Mouse (Mus musculus) intestine, embryonic 16.5 days (tissue): Measurements from ENCODE around the gene Atn1. TPM values are rescaled to one million over a fixed set of nuclear protein-coding genes. Genes with fewer than 3 reads are reported as not detected.

Source experiments
- ATAC-seq: fragments of 200-750 bp; cut with Nextera tagmentation; 2 replicates; pipeline ENCODE4 v1.8.0; 2017; ENCODE audit warnings: moderate TSS enrichment, moderate library complexity
- H3K27ac ChIP-seq: fragments of 300-500 bp; sonication (generic); 2 replicates; pipeline ENCODE4 v1.5.1; 2014; ENCODE audit warnings: mild to moderate bottlenecking, low read length
- H3K27me3 ChIP-seq: fragments of 300-500 bp; sonication (generic); replicated peaks from 2 replicates; pipeline ENCODE4 v1.6.1; 2014; ENCODE audit warnings: low read length, control low read depth, mixed read lengths; ENCODE audit not compliant: control insufficient read depth, insufficient read depth
- H3K36me3 ChIP-seq: fragments of 300-500 bp; sonication (generic); 2 replicates; pipeline ENCODE4 v1.6.1; 2014; ENCODE audit warnings: low read length, control low read depth; ENCODE audit not compliant: control insufficient read depth, insufficient read depth
- H3K4me1 ChIP-seq: fragments of 300-500 bp; sonication (generic); 2 replicates; pipeline ENCODE4 v1.6.1; 2014; ENCODE audit warnings: low read length, control low read depth, mixed read lengths; ENCODE audit not compliant: control insufficient read depth, insufficient read depth
- H3K4me2 ChIP-seq: fragments of 300-500 bp; sonication (generic); 2 replicates; pipeline ENCODE4 v1.6.1; 2014; ENCODE audit warnings: low read depth, low read length, control low read depth
- H3K4me3 ChIP-seq: fragments of 300-500 bp; sonication (generic); 2 replicates; pipeline ENCODE4 v1.5.1; 2014; ENCODE audit warnings: mild to moderate bottlenecking, low read length
- H3K9ac ChIP-seq: fragments of 300-500 bp; sonication (generic); 2 replicates; pipeline ENCODE4 v1.6.1; 2014; ENCODE audit warnings: low read depth, low read length
- H3K9me3 ChIP-seq: fragments of 300-500 bp; sonication (generic); 2 replicates; pipeline ENCODE4 v1.6.1; 2016; ENCODE audit warnings: low read length, control low read depth; ENCODE audit not compliant: control insufficient read depth
- WGBS: fragments of 180-500 bp; shearing (Covaris S2); extraction: QIAGEN DNeasy Blood & Tissue Kit; methylation state at CpG from one replicate; pipeline ENCODE4 v1.1.7; 2014; 5-methylcytosine and 5-hydroxymethylcytosine counted together
- polyA plus RNA-seq: library from polyadenylated mRNA; unstranded; fragments of >200 nt; fragmentation: Nextera tagmentation; extraction: Ambion mirVana; gene quantifications from 2 replicates; pipeline ENCODE4 v1.2.1, GENCODE M21; 2015

The Atn1 gene
- polyA plus RNA-seq, 1 experiment from 2014 or later, result 8.3 TPM

GRCm38 (mm10) chr6:124738511-124739023 lies 17.8 kb downstream of the Atn1 start, which contains the start of gene Ptpn6:
Gene Ptpn6, minus strand, starts transcription at chr6:124738714.
- peak; percentile 88 for ATAC-seq
- Histone ChIP-seq H3K27ac (peak within 1 kb of the TSS; percentile 99), H3K9ac (peak within 1 kb of the TSS; percentile 55), H3K9me3 (no peaks in the 10 kb centered on the region), H3K27me3 (no peaks in the 10 kb centered on the region), H3K4me3 (peak within 1 kb of the TSS; percentile 32), H3K4me2 (peak within 1 kb of the TSS; percentile 49), H3K4me1 (peaks cover 20% of the 10 kb centered on the region), H3K36me3 (peaks cover 8% of the 10 kb centered on the region; the same call in 1 of the 2 replicates)
- WGBS, result 16% methylated on average over 15 of the region's 15 CpGs

DNA sequence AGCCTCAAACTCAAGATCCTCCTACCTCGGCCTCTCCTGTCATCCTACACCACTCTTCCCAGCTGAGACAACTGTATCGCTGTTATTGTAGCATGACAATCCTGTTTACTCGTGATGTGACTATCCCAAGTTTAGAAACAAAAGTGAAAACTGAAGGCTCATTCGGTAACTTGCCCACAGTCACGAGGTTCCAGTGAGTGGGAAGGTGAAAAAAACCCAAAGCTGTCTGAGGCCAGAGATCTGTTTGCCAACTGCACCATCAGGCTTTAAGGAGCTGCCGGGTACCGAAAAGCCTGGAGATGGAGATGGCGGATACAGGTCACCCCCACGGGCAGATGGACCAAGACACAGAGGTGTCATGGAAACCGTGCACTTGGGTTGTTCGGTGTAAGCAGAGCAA lies 19.3 kb downstream of the Atn1 start:
- no peak overlapping the region for H3K4me2 ChIP-seq
- H3K27ac ChIP-seq, result no peak overlapping the region
- WGBS, result 90% methylated on average over 11 of the region's 11 CpGs
- ATAC-seq, result no peak
- no peaks in the 10 kb centered on the region for H3K36me3 ChIP-seq
- H3K27me3 ChIP-seq, result no peaks in the 10 kb centered on the region
- H3K9me3 ChIP-seq, result no peaks in the 10 kb centered on the region
- H3K4me3 ChIP-seq, result no peak overlapping the region
- H3K4me1 ChIP-seq, result peaks cover 25% of the 10 kb centered on the region
- no peak overlapping the region for H3K9ac ChIP-seq

DNA sequence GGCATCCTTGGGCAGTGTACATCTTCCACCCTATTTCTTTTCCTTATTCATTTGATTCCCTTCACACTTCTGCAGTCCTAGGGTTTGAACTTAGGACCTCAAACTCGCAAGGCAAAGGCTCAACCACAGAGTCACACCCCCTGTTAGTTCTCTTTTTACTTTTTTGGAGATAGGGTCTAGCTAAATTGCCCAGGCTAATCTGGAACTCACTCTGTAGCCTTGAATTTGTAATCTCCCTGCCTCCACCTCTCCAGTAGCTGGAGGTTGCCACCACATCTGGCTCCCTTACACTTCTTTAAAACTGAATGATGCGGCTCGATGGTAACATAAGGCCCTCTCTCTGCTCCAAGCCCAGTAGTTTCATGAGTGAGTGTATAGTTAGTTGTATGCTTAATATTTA lies 21.9 kb downstream of the Atn1 start:
- no peaks in the 10 kb centered on the region for H3K36me3 ChIP-seq

GRCm38 (mm10) chr6:124732476-124733370 lies 23.6 kb downstream of the Atn1 start:
- H3K27ac ChIP-seq, result no peak overlapping the region; the same call in 1 of the 2 replicates
- H3K4me2 ChIP-seq, result no peak overlapping the region
- H3K4me1 ChIP-seq, result peaks cover 11% of the 10 kb centered on the region
- 56% methylated on average over 19 of the region's 19 CpGs for WGBS
- H3K36me3 ChIP-seq, result no peaks in the 10 kb centered on the region
- peak overlapping the region; percentile 29 for H3K9ac ChIP-seq
- H3K4me3 ChIP-seq, result 0 out of 2 replicates have a peak overlapping the region, but pooled peaks have one; percentile 19
- H3K27me3 ChIP-seq, result no peaks in the 10 kb centered on the region
- ATAC-seq, result peak; percentile 31
- no peaks in the 10 kb centered on the region for H3K9me3 ChIP-seq

More for the DNA sequence above, 21.9 kb downstream of the Atn1 start:
- Histone ChIP-seq H3K9ac (no peak overlapping the region), H3K9me3 (no peaks in the 10 kb centered on the region), H3K27ac (no peak overlapping the region), H3K4me1 (peaks cover 12% of the 10 kb centered on the region), H3K27me3 (no peaks in the 10 kb centered on the region), H3K4me3 (no peak overlapping the region), H3K4me2 (no peak overlapping the region)
- no peak for ATAC-seq
- WGBS, result 88% methylated on average over 3 of the region's 3 CpGs

DNA sequence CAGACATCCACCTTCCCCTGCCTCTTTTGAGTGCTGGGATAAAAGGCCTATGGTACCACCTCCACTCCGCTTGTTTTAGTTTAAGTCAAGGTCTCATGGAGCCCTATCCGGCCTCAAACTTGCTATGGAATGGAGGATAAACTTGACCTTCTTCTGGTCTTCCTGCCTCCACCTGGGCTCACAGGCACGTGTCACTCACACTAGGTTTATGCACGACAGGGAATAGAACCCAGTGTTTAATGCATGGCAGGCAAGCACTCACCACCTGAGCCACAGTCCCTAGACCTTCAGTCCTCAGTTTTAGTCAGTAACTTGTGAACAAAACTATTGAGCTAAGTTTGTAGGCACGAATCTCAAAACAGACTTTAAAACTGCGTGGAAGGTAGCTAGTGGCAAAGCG lies 25.3 kb downstream of the Atn1 start:
- Histone ChIP-seq H3K36me3 (no peaks in the 10 kb centered on the region), H3K27ac (no peak overlapping the region)

DNA sequence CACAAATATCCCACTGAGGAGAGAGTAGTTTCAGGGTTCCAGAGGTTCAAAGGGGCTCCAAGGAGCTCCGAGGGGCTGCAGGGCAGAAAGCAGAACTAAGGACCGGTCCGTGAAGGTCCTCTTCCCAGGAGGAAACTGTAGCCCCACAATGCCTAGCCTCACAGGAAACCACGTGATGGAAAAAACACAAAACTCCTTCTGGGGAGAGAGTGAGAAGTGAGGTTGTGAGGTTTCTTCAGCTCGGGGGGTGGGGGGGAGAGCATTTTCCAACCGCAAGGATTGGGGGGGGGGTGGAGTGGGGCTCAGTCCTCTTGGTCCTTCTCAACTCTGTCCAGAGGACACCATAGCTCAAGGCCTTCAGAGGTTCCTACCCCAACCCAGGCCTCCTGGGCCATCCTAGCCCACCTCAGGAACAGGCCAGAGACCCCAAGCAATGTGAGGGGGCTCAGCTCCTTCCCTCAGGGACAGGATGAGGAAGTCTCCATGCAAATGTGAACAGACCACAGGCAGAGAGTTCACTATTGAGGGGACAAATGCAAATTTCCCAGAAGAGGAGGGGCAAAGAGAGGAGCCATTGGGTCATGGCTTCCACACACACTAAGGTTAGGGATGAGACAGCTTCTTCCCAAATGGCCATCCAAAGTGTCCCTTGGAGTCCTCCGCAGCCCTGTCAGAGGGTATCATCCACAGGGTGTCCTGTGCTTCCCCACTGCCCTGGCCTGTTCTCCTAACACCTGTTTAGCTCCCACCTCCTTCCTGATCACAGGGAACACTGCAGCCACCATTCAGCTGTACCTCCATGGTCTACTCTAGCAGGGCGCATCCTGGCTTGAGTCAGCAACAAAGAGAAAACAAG lies 26.2 kb downstream of the Atn1 start:
- H3K9me3 ChIP-seq, result no peaks in the 10 kb centered on the region
- H3K27ac ChIP-seq, result no peak overlapping the region
- H3K9ac ChIP-seq, result no peak overlapping the region
- no peaks in the 10 kb centered on the region for H3K36me3 ChIP-seq
- no peak overlapping the region for H3K4me3 ChIP-seq
- no peak overlapping the region for H3K4me2 ChIP-seq
- no peaks in the 10 kb centered on the region for H3K27me3 ChIP-seq
- peaks cover 13% of the 10 kb centered on the region for H3K4me1 ChIP-seq
- ATAC-seq, result no peak
- WGBS, result 78% methylated on average over 8 of the region's 8 CpGs

More for the DNA sequence above, 25.3 kb downstream of the Atn1 start:
- no peaks in the 10 kb centered on the region for H3K9me3 ChIP-seq
- peaks cover 13% of the 10 kb centered on the region for H3K4me1 ChIP-seq
- no peaks in the 10 kb centered on the region for H3K27me3 ChIP-seq
- no peak overlapping the region for H3K4me2 ChIP-seq
- WGBS, result 88% methylated on average over 7 of the region's 7 CpGs
- no peak overlapping the region for H3K4me3 ChIP-seq
- no peak overlapping the region for H3K9ac ChIP-seq
- ATAC-seq, result no peak

GRCm38 (mm10) chr6:124728621-124729020 lies 27.7 kb downstream of the Atn1 start:
- Histone ChIP-seq H3K4me3 (no peak overlapping the region), H3K9me3 (no peaks in the 10 kb centered on the region), H3K4me1 (peaks cover 13% of the 10 kb centered on the region), H3K9ac (no peak overlapping the region), H3K36me3 (no peaks in the 10 kb centered on the region), H3K4me2 (no peak overlapping the region), H3K27ac (no peak overlapping the region), H3K27me3 (no peaks in the 10 kb centered on the region)
- 87% methylated on average over 10 of the region's 10 CpGs for WGBS
- no peak for ATAC-seq

DNA sequence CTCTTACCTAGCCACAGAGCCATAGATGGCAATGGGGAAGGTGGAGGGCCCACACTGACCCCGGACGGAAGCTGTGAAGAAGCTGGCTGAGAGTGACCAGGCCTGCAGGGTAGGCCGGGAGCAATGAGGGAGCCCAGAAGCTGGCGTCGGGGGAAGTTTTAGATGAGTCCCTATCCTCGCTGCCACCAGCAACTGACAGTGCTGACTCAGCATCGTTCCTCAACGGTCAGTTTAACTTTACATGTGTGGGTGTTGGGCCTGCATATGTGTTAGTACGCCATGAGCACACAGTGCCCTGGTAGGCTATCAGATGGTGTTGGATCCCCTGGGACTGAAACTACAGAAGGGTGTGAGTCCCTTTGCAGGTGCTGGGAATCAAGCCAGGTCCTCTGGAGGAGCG lies 31.9 kb downstream of the Atn1 start:
- Histone ChIP-seq H3K4me3 (no peak overlapping the region), H3K4me2 (no peak overlapping the region), H3K27me3 (no peaks in the 10 kb centered on the region), H3K4me1 (peaks cover 10% of the 10 kb centered on the region; the same call in 1 of the 2 replicates), H3K36me3 (no peaks in the 10 kb centered on the region), H3K27ac (no peak overlapping the region), H3K9me3 (no peaks in the 10 kb centered on the region), H3K9ac (no peak overlapping the region)
- 90% methylated on average over 10 of the region's 10 CpGs for WGBS
- no peak for ATAC-seq

DNA sequence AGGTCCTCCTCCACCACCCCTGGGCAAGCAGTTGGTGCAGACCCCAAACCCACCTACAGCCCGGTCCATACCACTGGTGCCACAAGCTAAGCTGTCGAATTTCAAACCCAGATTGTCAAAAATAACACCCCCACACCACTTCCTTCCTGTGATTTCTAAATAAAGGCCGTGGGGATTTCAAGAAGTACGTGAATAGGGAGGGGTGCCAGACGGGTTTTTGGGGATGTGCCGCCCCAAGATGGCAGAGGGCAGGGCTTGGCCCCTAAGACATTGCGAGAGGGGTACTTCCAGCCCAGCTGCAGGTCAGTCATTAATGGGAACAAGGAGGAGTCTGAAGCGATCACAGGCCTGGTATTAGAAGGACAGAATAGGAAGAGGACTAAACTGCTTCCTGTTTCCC lies 32.8 kb downstream of the Atn1 start:
- WGBS, result 76% methylated on average over 8 of the region's 8 CpGs
- peaks cover 10% of the 10 kb centered on the region; the same call in 1 of the 2 replicates for H3K4me1 ChIP-seq
- no peak overlapping the region for H3K4me3 ChIP-seq
- no peaks in the 10 kb centered on the region for H3K27me3 ChIP-seq
- no peaks in the 10 kb centered on the region for H3K36me3 ChIP-seq
- no peak overlapping the region for H3K27ac ChIP-seq
- H3K9ac ChIP-seq, result 0 out of 2 replicates have a peak overlapping the region, but pooled peaks have one; percentile 23
- no peaks in the 10 kb centered on the region for H3K9me3 ChIP-seq
- no peak for ATAC-seq
- H3K4me2 ChIP-seq, result no peak overlapping the region
